Mouse (Mus musculus): ENCODE measurements at regions not wholly inside any gene's neighbourhood (a gene's known extent, or its start where the extent isn't known, plus 50 kb on each side); places are given as distances from the start of the nearest gene placed in this dataset.

DNA sequence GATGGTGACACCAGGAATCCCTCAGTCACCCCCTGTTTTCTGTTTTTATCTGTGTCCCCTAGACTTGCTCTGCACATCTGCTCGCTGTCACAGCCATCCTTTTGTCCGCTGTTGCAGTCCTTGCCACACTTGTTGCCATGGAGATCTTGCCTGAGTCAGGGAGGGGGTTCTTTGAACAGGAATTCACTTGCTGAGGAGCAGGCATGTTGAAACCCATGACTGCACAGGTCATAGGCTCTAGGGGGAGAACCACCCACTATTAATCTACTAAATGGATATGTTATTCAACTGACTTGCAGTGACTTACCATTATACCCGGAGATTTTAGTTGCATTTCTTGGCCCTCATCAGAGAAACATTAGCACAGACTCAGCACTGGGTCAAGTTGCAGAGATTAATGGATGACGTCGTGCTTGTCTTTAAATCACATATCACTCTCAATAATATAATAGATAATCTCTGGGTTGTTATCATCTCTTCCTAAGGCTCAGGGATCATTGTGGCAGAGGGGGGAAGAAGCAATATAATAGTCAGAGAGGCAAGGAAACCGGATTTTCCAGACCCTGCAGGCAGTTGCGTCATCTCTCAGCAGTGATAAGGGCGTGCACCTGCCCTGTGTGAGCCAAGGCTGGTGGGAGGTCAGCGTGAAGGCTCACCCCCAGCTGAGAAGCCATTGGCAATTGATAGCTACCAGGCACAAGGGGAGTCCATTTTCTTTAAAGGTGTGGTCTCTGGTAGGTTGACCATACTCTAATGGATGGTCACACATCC is 95.9 kb upstream of the Serp2 start:
- H3K27me3 ChIP-seq (ENCODE audit: control insufficient read depth, insufficient read depth, low read length): no peaks in the 10 kb centered on the region
- H3K4me1 ChIP-seq (replicated peaks; ENCODE audit: control insufficient read depth, insufficient read depth, low read length): no peaks in the 10 kb centered on the region

DNA sequence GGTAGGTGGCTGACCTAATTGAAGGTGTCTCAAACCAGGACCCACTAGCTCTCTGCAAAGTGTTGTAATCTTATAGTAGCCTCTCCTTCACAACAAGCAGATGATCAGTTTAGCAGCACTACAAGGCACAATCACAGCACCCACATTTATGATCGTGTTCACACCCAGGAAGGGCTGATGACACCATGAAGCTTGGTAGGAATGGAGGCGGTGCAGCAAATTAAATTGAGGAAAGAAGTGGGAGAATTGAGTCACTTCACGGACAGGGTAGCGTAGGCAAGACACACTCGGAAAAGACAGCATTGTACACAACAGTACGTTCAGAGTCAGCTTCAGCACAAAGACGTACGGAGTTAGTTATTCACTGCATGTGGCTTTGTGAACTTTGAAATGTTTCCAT is 94.4 kb upstream of the Serp2 start:
- no peaks in the 10 kb centered on the region for H3K4me1 ChIP-seq (replicated peaks; ENCODE audit: control insufficient read depth, insufficient read depth, low read length)
- DNase-seq: no peak
- H3K27me3 ChIP-seq (ENCODE audit: control insufficient read depth, insufficient read depth, low read length): no peaks in the 10 kb centered on the region
- no peak for TF ChIP-seq POLR2A (IDR thresholded peaks at IDR 0.05; ENCODE audit: control insufficient read depth, extremely low read depth, insufficient read depth, low read length, poor library complexity)
- no peak for TF ChIP-seq CTCF (IDR thresholded peaks at IDR 0.05; ENCODE audit: borderline replicate concordance, control insufficient read depth, extremely low read depth, insufficient read depth, low read length, poor library complexity)
- no peak overlapping the region for H3K4me3 ChIP-seq (ENCODE audit: control insufficient read depth, insufficient read depth, low read length)
- no peaks in the 10 kb centered on the region for H3K36me3 ChIP-seq (ENCODE audit: control insufficient read depth, insufficient read depth, low read length)
- no peak overlapping the region for H3K27ac ChIP-seq (ENCODE audit: control insufficient read depth, insufficient read depth, low read length)
- 98% methylated on average over 8 of the region's 8 CpGs for WGBS

More for the DNA sequence above, 95.9 kb upstream of the Serp2 start:
- WGBS: 94% methylated on average over 9 of the region's 9 CpGs
- H3K36me3 ChIP-seq (ENCODE audit: control insufficient read depth, insufficient read depth, low read length): no peaks in the 10 kb centered on the region
- no peak for DNase-seq
- H3K4me3 ChIP-seq (ENCODE audit: control insufficient read depth, insufficient read depth, low read length): no peak overlapping the region
- no peak overlapping the region for H3K27ac ChIP-seq (ENCODE audit: control insufficient read depth, insufficient read depth, low read length)
- TF ChIP-seq CTCF (IDR thresholded peaks at IDR 0.05; ENCODE audit: borderline replicate concordance, control insufficient read depth, extremely low read depth, insufficient read depth, low read length, poor library complexity): no peak
- no peak for TF ChIP-seq POLR2A (IDR thresholded peaks at IDR 0.05; ENCODE audit: control insufficient read depth, extremely low read depth, insufficient read depth, low read length, poor library complexity)

- no peak for TF ChIP-seq POLR2A (IDR thresholded peaks at IDR 0.05; ENCODE audit: control insufficient read depth, extremely low read depth, insufficient read depth, low read length, poor library complexity)
- no peak for TF ChIP-seq CTCF (IDR thresholded peaks at IDR 0.05; ENCODE audit: borderline replicate concordance, control insufficient read depth, extremely low read depth, insufficient read depth, low read length, poor library complexity)
- no peak overlapping the region for H3K4me3 ChIP-seq (ENCODE audit: control insufficient read depth, insufficient read depth, low read length)
- WGBS: over 99% methylated on average over 3 of the region's 3 CpGs
These were observed 93.2 kb upstream of the Serp2 start for GRCm38 (mm10) chr14:76649927-76650326.

DNA sequence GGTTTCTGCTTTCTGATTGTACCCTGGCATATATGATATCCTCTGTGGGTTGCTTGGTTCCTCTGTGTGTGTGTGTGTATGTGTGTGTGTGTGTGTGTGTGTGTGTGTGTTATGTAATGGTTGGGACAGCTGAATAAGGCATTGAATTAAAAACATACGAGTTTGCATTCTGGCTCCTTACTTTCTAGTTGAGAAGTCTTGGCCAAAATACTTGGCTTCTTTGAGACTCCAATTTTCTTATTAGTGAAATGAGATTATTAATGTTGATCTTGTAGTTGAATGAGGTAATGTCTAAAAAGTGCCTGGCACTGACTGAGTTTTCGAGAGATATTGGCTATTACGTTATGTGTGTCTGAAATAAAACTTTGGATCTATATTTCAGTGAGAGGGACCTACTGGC is 88.0 kb upstream of the Serp2 start:
- DNase-seq: no peak
- WGBS: 91% methylated on average over 3 of the region's 3 CpGs
- Histone ChIP-seq H3K36me3 (ENCODE audit: control insufficient read depth, insufficient read depth, low read length) (no peaks in the 10 kb centered on the region), H3K27ac (ENCODE audit: control insufficient read depth, insufficient read depth, low read length) (no peak overlapping the region), H3K4me1 (replicated peaks; ENCODE audit: control insufficient read depth, insufficient read depth, low read length) (no peaks in the 10 kb centered on the region), H3K27me3 (ENCODE audit: control insufficient read depth, insufficient read depth, low read length) (no peaks in the 10 kb centered on the region), H3K4me3 (ENCODE audit: control insufficient read depth, insufficient read depth, low read length) (no peak overlapping the region)
- TF ChIP-seq CTCF (IDR thresholded peaks at IDR 0.05; ENCODE audit: borderline replicate concordance, control insufficient read depth, extremely low read depth, insufficient read depth, low read length, poor library complexity): no peak
- TF ChIP-seq POLR2A (IDR thresholded peaks at IDR 0.05; ENCODE audit: control insufficient read depth, extremely low read depth, insufficient read depth, low read length, poor library complexity): no peak

More at GRCm38 (mm10) chr14:76649927-76650326, 93.2 kb upstream of the Serp2 start:
- no peak overlapping the region for H3K27ac ChIP-seq (ENCODE audit: control insufficient read depth, insufficient read depth, low read length)
- H3K36me3 ChIP-seq (ENCODE audit: control insufficient read depth, insufficient read depth, low read length): no peaks in the 10 kb centered on the region
- no peaks in the 10 kb centered on the region for H3K4me1 ChIP-seq (replicated peaks; ENCODE audit: control insufficient read depth, insufficient read depth, low read length)
- no peaks in the 10 kb centered on the region for H3K27me3 ChIP-seq (ENCODE audit: control insufficient read depth, insufficient read depth, low read length)
- DNase-seq: no peak

DNA sequence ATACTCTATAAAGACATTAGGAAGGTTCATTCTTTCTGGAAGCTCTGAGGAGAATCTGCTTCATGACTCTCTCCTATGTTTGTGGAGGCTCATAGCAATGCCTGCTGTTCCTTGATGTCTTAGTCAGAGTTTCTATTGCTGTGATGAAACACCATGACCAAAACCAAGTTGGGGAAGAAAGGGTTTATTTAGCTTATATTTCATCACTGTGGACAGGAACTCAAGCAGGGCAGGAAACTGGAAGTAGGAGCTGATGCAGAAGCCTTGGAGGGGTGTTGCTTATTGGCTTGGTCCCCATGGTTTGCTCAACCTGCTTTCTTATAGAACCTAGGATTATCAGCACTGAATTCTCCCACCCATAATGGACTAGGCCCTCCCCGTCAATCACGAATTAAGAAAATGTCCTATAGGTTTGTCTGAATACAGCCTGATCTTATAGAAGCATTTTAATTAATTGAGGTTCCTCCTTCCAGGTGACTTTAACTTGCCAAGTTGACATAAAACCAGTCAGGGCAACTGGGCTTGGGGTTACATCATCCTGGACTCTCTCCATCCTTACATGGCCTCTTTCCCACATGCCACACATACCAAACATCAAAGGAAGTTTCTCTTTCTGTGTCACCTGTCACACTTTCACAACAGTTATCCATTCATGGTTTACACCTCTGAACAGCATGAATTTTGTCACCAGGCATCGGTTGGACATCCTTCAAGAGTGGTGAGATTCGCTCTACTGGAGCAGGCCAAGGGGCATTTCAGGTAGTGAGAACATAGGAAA is 85.3 kb upstream of the Serp2 start:
- no peaks in the 10 kb centered on the region for H3K27me3 ChIP-seq (ENCODE audit: control insufficient read depth, insufficient read depth, low read length)
- DNase-seq: no peak
- no peak for TF ChIP-seq CTCF (IDR thresholded peaks at IDR 0.05; ENCODE audit: borderline replicate concordance, control insufficient read depth, extremely low read depth, insufficient read depth, low read length, poor library complexity)
- TF ChIP-seq POLR2A (IDR thresholded peaks at IDR 0.05; ENCODE audit: control insufficient read depth, extremely low read depth, insufficient read depth, low read length, poor library complexity): no peak
- WGBS: 92% methylated on average over 4 of the region's 4 CpGs
- H3K4me1 ChIP-seq (replicated peaks; ENCODE audit: control insufficient read depth, insufficient read depth, low read length): no peaks in the 10 kb centered on the region
- no peak overlapping the region for H3K4me3 ChIP-seq (ENCODE audit: control insufficient read depth, insufficient read depth, low read length)
- H3K27ac ChIP-seq (ENCODE audit: control insufficient read depth, insufficient read depth, low read length): no peak overlapping the region
- H3K36me3 ChIP-seq (ENCODE audit: control insufficient read depth, insufficient read depth, low read length): no peaks in the 10 kb centered on the region

GRCm38 (mm10) chr14:76633170-76633569 is 76.5 kb upstream of the Serp2 start:
- no peak for DNase-seq
- TF ChIP-seq CTCF (IDR thresholded peaks at IDR 0.05; ENCODE audit: borderline replicate concordance, control insufficient read depth, extremely low read depth, insufficient read depth, low read length, poor library complexity) (no peak), POLR2A (IDR thresholded peaks at IDR 0.05; ENCODE audit: control insufficient read depth, extremely low read depth, insufficient read depth, low read length, poor library complexity) (no peak)
- WGBS: 85% methylated on average over 6 of the region's 6 CpGs
- Histone ChIP-seq H3K36me3 (ENCODE audit: control insufficient read depth, insufficient read depth, low read length) (no peaks in the 10 kb centered on the region), H3K4me3 (ENCODE audit: control insufficient read depth, insufficient read depth, low read length) (no peak overlapping the region), H3K27ac (ENCODE audit: control insufficient read depth, insufficient read depth, low read length) (no peak overlapping the region), H3K27me3 (ENCODE audit: control insufficient read depth, insufficient read depth, low read length) (no peaks in the 10 kb centered on the region), H3K4me1 (replicated peaks; ENCODE audit: control insufficient read depth, insufficient read depth, low read length) (no peaks in the 10 kb centered on the region; the same call in 1 of the 2 replicates)

Measured in thymus, adult 2 months (tissue).